Comparison of ENCODE assay signal across 17 mouse cellular contexts in genomic region chr4:126242510-126242909, GRCm38 (mm10). TPM values are rescaled to one million over a fixed set of nuclear protein-coding genes. Genes with fewer than 3 reads are reported as not detected.
A peak's percentile ranks its signal among the peaks of the same experiment; 100 is the strongest.
DNase-seq lines count a peak whose midpoint lies in the region; ATAC-seq and TF ChIP-seq lines count a peak whose summit lies in the region.
"Had no signal": no experiment of that assay in that cellular context is flagged by ENCODE, and none has a peak within 500 bp of the region (broad histone marks: within the 10 kb centered on the region; RNA-seq: fewer than 3 reads in every experiment).

No protein-coding gene starts in this region.

- no peaks in the 10 kb centered on the region for H3K27me3 ChIP-seq in kidney, embryonic 16.5 days (ENCODE audit: insufficient read depth, low read length)
- no peaks in the 10 kb centered on the region for H3K27me3 ChIP-seq in hindbrain, postnatal 0 days (ENCODE audit: insufficient read depth, low read length)

- peak overlapping the region; percentile 39; the same call in 1 of the 2 replicates for H3K9ac ChIP-seq in kidney, embryonic 16.5 days (replicated peaks; ENCODE audit: low read length)
- H3K9ac ChIP-seq in hindbrain, postnatal 0 days (replicated peaks; ENCODE audit: low read length): no peak overlapping the region

- no peak; the same call in 1 of the 2 replicates for ATAC-seq in kidney, embryonic 16.5 days (ENCODE audit: low FRiP score, low TSS enrichment)
- ATAC-seq in hindbrain, postnatal 0 days: no peak
- ATAC-seq: forebrain, embryonic 16.5 days; hindbrain, embryonic 16.5 days had no signal

- H3K9me3 ChIP-seq in kidney, embryonic 16.5 days (ENCODE audit: low read length): no peaks in the 10 kb centered on the region
- no peaks in the 10 kb centered on the region for H3K9me3 ChIP-seq in hindbrain, postnatal 0 days (ENCODE audit: low read length)
- H3K9me3 ChIP-seq: midbrain, embryonic 10.5 days had no signal

- no peak for TF ChIP-seq CTCF in hindbrain, postnatal 0 days (IDR thresholded peaks at IDR 0.05; ENCODE audit: low read depth)

- WGBS in kidney, embryonic 16.5 days: 82% methylated on average over 6 of the region's 6 CpGs
- 70% methylated on average over 6 of the region's 6 CpGs for WGBS in hindbrain, postnatal 0 days

- DNase-seq in cerebellum, adult 11-12 months: peak; percentile 72
- DNase-seq in cerebellum, postnatal 4 days (ENCODE audit: low spot score in 2 of 2): no peak
- DNase-seq in kidney, postnatal 36 days: no peak
- DNase-seq in cerebellum, postnatal 14 days: peak; percentile 67 to 75
- peak; percentile 50 to 70 for DNase-seq in heart, postnatal 10 days
- DNase-seq in hindbrain, postnatal 0 days (ENCODE audit: low spot score): no peak
- DNase-seq in lung, postnatal 25 days (ENCODE audit: low spot score): no peak
- DNase-seq: kidney, adult 18-20 months; lung, adult 18-20 months; lung, postnatal 36 days; thymus, postnatal 36 days had no signal

- no peak overlapping the region for H3K4me2 ChIP-seq in kidney, embryonic 16.5 days (replicated peaks; ENCODE audit: low read depth, low read length)
- no peak overlapping the region for H3K4me2 ChIP-seq in hindbrain, postnatal 0 days (ENCODE audit: low read depth, low read length)

- no peak overlapping the region for H3K4me3 ChIP-seq in kidney, embryonic 16.5 days (ENCODE audit: low read length)
- H3K4me3 ChIP-seq in hindbrain, postnatal 0 days (ENCODE audit: low read length): no peak overlapping the region
- H3K4me3 ChIP-seq: erythroblast, embryonic 14.5 days; midbrain, embryonic 10.5 days had no signal

- peaks cover 41% of the 10 kb centered on the region for H3K36me3 ChIP-seq in kidney, embryonic 16.5 days (ENCODE audit: insufficient read depth, low read length)
- H3K36me3 ChIP-seq in hindbrain, postnatal 0 days (ENCODE audit: insufficient read depth, low read length): peaks cover 45% of the 10 kb centered on the region

- H3K4me1 ChIP-seq in kidney, embryonic 16.5 days (ENCODE audit: insufficient read depth, low read length): peaks cover 10% of the 10 kb centered on the region
- no peaks in the 10 kb centered on the region for H3K4me1 ChIP-seq in hindbrain, postnatal 0 days (ENCODE audit: insufficient read depth, low read length)

- 0 out of 2 replicates have a peak overlapping the region, but pooled peaks have one; percentile 1 for H3K27ac ChIP-seq in kidney, embryonic 16.5 days (ENCODE audit: low read length)
- H3K27ac ChIP-seq in hindbrain, postnatal 0 days: no peak overlapping the region
- H3K27ac ChIP-seq: midbrain, embryonic 10.5 days had no signal

- intact Hi-C loops in heart, postnatal 10 days (cut with DNase I): no loop called here

RNA-seq across cellular contexts. Expression of gene Map7d1, which starts 13.6 kb away (rescaled TPM):
- 31.5 and 32.2 TPM in 2 replicates for polyA plus RNA-seq in kidney, embryonic 16.5 days (2015; fragmentation: Nextera tagmentation; extraction: Ambion mirVana)
- total RNA-seq in heart, postnatal 10 days (2021): 100 to 1,000 TPM; 214 to 239 TPM
- total RNA-seq in hindbrain, postnatal 0 days (2014; rRNA removed): 106 and 109 TPM in 2 replicates
- 51.0 and 54.6 TPM in 2 replicates for polyA plus RNA-seq in hindbrain, postnatal 0 days (2015; fragmentation: Nextera tagmentation; extraction: Ambion mirVana)

RNA-seq across cellular contexts. Expression of gene Trappc3, which starts 19.6 kb away (rescaled TPM):
- 113 and 120 TPM in 2 replicates for polyA plus RNA-seq in kidney, embryonic 16.5 days (2015; fragmentation: Nextera tagmentation; extraction: Ambion mirVana)
- total RNA-seq in heart, postnatal 10 days (2021): 10 to 100 TPM; 50.8 to 54.0 TPM
- 88.9 and 97.4 TPM in 2 replicates for total RNA-seq in hindbrain, postnatal 0 days (2014; rRNA removed)
- 187 and 188 TPM in 2 replicates for polyA plus RNA-seq in hindbrain, postnatal 0 days (2015; fragmentation: Nextera tagmentation; extraction: Ambion mirVana)

RNA-seq across cellular contexts. Expression of gene Thrap3, which starts 40.0 kb away (rescaled TPM):
- polyA plus RNA-seq in kidney, embryonic 16.5 days (2015; fragmentation: Nextera tagmentation; extraction: Ambion mirVana): 210 and 218 TPM in 2 replicates
- 100 to 1,000 TPM; 160 to 172 TPM for total RNA-seq in heart, postnatal 10 days (2021)
- 85.7 and 128 TPM in 2 replicates for total RNA-seq in hindbrain, postnatal 0 days (2014; rRNA removed)
- 108 and 123 TPM in 2 replicates for polyA plus RNA-seq in hindbrain, postnatal 0 days (2015; fragmentation: Nextera tagmentation; extraction: Ambion mirVana)

RNA-seq across cellular contexts. Expression of gene Col8a2, which starts 44.1 kb away (rescaled TPM):
- polyA plus RNA-seq in kidney, embryonic 16.5 days (2015; fragmentation: Nextera tagmentation; extraction: Ambion mirVana): 11.1 and 11.4 TPM in 2 replicates
- total RNA-seq in heart, postnatal 10 days (2021): 1 to 10 TPM; 1.8 to 2.1 TPM
- total RNA-seq in hindbrain, postnatal 0 days (2014; rRNA removed): 11.6 and 17.7 TPM in 2 replicates
- polyA plus RNA-seq in hindbrain, postnatal 0 days (2015; fragmentation: Nextera tagmentation; extraction: Ambion mirVana): 5.5 and 5.9 TPM in 2 replicates
- total RNA-seq: MEL had no signal
- polyA plus RNA-seq: erythroblast, embryonic 14.5 days had no signal

Comparison
In these comparisons a context has a peak if more than half of its experiments do, and no peak if none do; other contexts are left out.
1. DNase-seq: peak in cerebellum, adult 11-12 months (single experiment), cerebellum, postnatal 14 days (2 of 2) and heart, postnatal 10 days (2 of 2); none in cerebellum, postnatal 4 days (0 of 2), kidney, postnatal 36 days (0 of 2), hindbrain, postnatal 0 days (single experiment) and lung, postnatal 25 days (single experiment).